In genomic region chr1:84272951-84273350, GRCm38 (mm10) we compare ENCODE assay signal across 16 mouse cellular contexts.
"Had no signal": no experiment of that assay in that cellular context is flagged by ENCODE, and none has a peak within 500 bp of the region (broad histone marks: within the 10 kb centered on the region; RNA-seq: fewer than 3 reads in every experiment).

No protein-coding gene starts in this region.

- H3K4me2 ChIP-seq: limb, embryonic 13.5 days; midbrain, embryonic 11.5 days had no signal

- H3K9ac ChIP-seq: limb, embryonic 13.5 days; liver, embryonic 14.5 days had no signal

- H3K9me3 ChIP-seq: limb, embryonic 10.5 days; limb, embryonic 13.5 days had no signal

- H3K4me3 ChIP-seq: layer of hippocampus, adult 2 months; limb, embryonic 10.5 days; limb, embryonic 13.5 days had no signal

- H3K27ac ChIP-seq: kidney, postnatal 0 days; layer of hippocampus, adult 2 months; limb, embryonic 10.5 days; limb, embryonic 13.5 days; liver, embryonic 14.5 days had no signal

- DNase-seq: kidney, adult 18-20 months; kidney, adult 9 months; kidney, postnatal 25 days; layer of hippocampus, adult 9-11 months; lung, adult 2 months; lung, postnatal 14 days; lung, postnatal 4 days; midbrain, embryonic 14.5 days; thymus, adult 18-20 months; thymus, postnatal 36 days had no signal

- H3K27me3 ChIP-seq: limb, embryonic 13.5 days had no signal

- H3K4me1 ChIP-seq: limb, embryonic 10.5 days; limb, embryonic 13.5 days had no signal

- H3K36me3 ChIP-seq: limb, embryonic 10.5 days; limb, embryonic 13.5 days had no signal
